Mouse (Mus musculus) stomach, postnatal 0 days (tissue): ENCODE data around the gene Chn2.

ENCODE experiments used
- CTCF ChIP-seq: IDR thresholded peaks from 2 replicates; pipeline ENCODE4 v1.5.1; 2016; ENCODE audit warnings: antibody characterized with exemption, low read depth, mild to moderate bottlenecking, moderate library complexity
- EP300 ChIP-seq: optimal IDR thresholded peaks from 2 replicates; pipeline ENCODE3; 2016; ENCODE audit warnings: antibody characterized with exemption

GRCm38 (mm10) chr6:54170286-54170894, 131.0 kb downstream of the Chn2 start:
- TF ChIP-seq CTCF = no peak
- TF ChIP-seq EP300 = no peak
